Mouse (Mus musculus) cerebellum, postnatal 14 days (tissue): Measurements from ENCODE around the gene Rbm39.
"Not testable (repeated sequence)": the region's sequence is repeated elsewhere in the genome, so short reads cannot be mapped to it uniquely, and the experiment has no call there.

Experiments used
- DNase-seq, 2 experiments: peaks; one replicate each; pipeline ENCODE4 v3.0.0; 2021; ENCODE audit warnings: mixed read lengths in 2 of 2

Rbm39 gene

GRCm38 (mm10) chr2:156179796-156180093 lies 293 bp downstream of the Rbm39 start:
- no peak for DNase-seq

- DNase-seq, result peak; percentile 84 to 89
Measured at GRCm38 (mm10) chr2:156179046-156179795, 817 bp downstream of the Rbm39 start.

- no peak for DNase-seq
Measured at GRCm38 (mm10) chr2:156177651-156178050, 2.4 kb downstream of the Rbm39 start.

- no peak for DNase-seq
Measured at GRCm38 (mm10) chr2:156177079-156177478, 3.0 kb downstream of the Rbm39 start.

DNA sequence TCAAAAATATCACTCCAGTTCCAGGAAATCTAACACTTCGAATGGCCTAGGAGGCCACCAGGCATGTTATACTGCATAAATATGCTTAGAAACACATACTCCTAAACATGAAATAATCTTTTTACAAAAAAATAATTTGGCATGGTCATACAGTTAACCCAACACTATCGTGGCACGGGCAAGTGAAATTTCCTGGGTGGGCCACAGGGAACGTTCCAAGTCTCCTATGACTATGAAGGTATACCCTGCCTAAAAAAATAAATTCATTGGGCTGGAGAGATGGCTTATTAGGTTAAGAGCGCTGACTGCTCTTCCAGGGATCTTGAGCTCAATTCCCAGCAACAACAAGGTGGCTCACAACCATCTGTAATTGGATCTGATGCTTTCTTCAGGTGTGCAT lies 13.5 kb downstream of the Rbm39 start:
- no peak for DNase-seq

DNA sequence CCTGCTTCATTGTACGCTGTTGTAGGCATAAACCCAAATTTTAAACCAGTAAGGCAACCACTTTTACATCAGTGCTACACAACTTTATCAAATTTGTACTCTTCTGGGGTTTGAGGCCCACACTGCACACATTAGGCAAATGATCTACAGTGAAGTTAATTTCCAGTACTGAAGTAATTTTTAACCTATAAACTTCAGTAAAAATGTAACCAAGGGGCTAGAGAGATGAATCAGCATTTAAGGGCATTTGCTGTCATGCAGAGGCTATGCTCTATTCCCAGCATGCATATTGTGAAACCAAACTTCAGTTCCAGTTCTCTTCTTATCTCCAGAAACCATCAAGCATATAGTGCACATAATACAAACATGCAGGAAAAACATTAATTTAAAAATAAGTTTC lies 14.6 kb downstream of the Rbm39 start:
- DNase-seq, result no peak

GRCm38 (mm10) chr2:156151538-156151937 lies 28.5 kb downstream of the Rbm39 start:
- no peak for DNase-seq

DNA sequence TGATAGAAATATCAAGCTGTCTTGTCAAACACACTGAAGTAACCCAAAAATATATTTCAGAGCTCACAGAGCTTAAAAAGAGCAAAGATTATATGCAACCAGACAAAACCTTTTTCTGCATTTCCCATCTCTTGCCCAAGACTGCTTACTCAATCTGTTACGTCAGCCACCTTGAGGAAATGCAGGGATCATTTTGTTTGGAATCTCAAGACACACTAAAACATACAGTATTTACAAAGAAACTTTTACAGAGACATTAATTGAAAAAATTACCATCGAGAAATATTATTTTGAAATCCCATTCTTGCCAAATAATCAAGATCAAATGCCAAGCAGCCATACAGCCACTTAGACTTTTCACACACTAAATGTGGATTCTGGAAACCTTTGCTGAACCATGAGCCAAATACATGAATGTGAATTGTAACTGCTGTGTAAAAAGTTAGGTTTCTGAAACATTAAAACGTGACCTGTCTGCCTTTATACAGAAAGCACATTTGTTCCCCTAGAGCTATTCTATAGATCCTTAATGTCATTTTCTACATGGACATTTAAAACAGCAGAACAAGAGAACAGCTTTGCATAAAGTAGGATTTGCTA lies 32.6 kb downstream of the Rbm39 start:
- no peak for DNase-seq

DNA sequence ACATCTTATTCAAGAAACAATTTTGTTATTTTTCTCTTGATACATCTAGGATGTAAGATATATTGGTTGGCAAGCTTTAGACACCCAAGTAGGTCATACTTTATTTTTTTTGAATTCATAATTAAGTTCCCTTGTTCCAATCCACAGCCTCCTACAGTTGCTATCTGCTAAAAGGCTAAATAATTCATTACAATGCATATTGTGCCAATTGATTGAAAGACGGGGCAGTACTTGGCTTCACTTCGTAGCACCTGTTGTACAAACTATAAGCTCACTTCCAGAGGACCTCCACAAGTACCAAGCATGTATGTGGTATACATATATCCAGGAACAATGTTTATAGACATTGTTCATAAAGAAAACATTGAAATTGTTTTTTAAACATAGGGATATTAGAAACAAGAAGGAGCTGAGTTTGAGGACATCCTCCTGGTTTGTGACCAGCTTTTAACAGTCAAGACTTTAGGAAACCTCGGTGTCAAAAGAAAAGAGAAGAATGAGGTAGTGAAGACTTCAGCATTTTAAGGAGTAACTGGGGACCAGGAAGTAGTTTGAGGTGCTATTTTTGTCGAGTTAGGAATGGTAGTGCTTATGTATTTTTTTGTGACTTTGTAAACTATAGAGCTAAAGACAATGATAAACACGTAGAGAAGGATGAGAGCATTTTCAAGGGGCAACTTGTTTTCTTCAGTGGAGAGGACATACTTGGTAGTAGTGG lies 33.6 kb downstream of the Rbm39 start:
- no peak for DNase-seq

GRCm38 (mm10) chr2:156145486-156146130 lies 34.4 kb downstream of the Rbm39 start:
- DNase-seq, result peak in 1 of 2 experiments; percentile 11

DNA sequence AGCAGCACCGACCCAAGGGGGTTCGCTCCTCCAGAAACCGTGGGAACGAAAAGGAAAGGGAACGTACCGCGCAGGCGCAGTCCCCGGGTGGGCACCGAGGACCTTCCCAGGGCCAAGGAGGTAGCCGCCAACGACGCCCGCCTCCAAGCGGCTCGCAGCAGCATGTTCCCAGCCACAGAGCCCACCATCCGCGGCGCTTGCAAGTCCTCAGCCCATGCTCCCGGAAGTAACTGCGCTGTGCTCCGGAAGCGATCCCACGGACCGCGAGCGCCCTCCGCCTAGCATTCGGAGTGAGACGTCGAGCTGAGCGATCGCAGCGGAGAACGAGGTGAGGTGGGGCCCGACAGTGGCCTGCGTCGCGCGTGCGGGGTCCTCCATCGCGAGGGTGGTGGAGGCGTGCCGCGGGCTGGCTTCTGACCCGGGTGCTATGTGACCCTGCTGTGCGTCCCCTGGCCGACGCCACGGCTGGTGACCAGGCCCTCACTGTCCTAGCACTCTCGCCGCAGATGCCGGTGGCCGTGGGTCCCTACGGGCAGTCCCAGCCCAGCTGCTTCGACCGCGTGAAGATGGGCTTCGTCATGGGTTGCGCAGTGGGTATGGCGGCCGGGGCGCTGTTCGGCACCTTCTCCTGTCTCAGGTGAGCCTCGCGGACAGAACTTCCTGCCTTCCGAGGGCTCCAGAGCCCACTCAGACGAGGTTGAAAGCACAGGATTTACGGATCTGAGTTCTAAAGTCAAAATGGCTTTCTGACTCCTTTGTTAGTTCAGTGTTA lies 35.9 kb downstream of the Rbm39 start, which contains the start of the genes Romo1 and Nfs1:
TSS of gene Romo1 (plus strand) at position 87 of the 772 bp plus-strand sequence.
TSS of gene Nfs1 (minus strand) at position 234 of the 772 bp plus-strand sequence.
- DNase-seq, result peak; percentile 96 to 98

- no peak for DNase-seq
Measured at GRCm38 (mm10) chr2:156143367-156143766, 36.7 kb downstream of the Rbm39 start.

GRCm38 (mm10) chr2:156142820-156143219 lies 37.2 kb downstream of the Rbm39 start:
- peak in 1 of 2 experiments; percentile 17 for DNase-seq

DNA sequence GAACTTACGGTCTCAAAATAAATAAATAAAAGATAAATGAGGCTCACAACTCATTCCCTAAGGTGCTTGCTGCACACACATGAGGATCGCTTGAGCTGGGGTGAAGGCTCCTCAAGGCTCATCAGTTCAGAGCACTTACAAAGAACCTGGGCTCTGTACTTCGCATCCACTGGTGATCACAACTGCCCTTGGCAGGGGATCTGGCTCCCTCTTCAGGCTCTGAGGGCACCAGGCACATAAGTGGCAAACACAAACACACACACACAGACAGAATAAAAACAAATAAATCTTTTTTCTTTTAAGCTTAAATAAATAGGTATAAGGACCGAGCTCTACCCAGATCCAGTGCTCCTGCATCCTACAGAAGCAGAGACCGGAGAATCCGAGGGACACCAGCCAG lies 44.3 kb downstream of the Rbm39 start:
- DNase-seq, result no peak

DNA sequence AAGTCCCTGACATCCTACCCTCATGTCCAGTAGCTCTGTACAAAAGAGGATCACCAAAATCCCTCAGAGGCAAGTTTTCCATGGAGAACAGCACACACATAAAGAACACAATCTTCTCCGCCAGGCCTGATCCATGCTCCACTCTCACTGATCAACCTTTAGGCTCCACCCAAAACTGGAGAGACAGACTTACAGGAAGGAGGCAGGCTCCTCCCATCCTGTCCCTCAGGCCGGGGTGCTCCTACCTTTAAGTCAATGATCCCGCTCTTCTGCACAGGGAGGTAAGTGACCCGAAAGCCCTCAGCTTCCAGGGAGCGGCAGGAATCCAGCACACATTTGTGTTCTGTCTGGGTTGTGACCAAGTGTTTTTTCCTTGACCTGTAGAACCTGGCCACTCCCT lies 45.9 kb downstream of the Rbm39 start:
- no peak for DNase-seq

DNA sequence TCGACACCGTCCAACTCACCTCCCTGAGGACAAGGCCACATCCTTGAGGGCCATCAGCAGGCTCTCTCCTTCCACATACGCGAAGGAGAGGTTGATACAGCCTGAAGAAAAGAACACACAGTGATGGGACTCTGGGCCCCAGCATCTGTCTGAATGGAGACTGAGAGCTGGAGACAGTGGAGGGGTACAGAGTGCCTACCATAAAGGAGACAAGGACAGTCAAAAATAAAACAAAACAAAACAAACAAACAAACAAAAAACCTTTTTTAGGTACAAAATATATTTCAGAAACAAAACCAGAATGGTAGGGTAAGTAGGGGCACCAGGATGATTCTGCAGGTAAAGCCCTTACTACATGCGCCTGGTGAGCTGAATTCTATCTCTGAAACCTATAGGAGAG lies 53.0 kb downstream of the Rbm39 start, which contains the start of gene Gm28036:
TSS of gene Gm28036 (minus strand) at position 101 of the 400 bp plus-strand sequence.
- no peak for DNase-seq

- no peak for DNase-seq
Measured at GRCm38 (mm10) chr2:156123731-156124130, 56.3 kb downstream of the Rbm39 start.

DNA sequence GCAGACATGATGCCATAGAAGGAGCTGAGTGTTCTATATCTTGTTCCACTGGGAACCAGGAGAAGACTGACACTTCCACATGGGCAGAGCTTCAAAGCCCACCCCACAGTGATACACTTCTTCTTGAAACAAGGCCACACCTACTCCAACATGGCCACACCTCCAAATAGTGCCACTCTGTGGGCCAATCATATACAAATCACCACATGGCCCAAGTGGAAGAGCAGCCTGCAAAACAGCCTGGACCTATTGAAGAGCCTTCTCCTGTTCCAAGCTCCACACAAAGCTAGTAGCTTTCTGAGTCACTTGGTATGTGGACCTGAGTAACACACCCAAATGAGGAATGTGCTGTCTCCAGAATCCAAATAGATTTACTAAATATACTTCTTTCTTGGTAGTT lies 60.5 kb downstream of the Rbm39 start:
- DNase-seq, result no peak

DNA sequence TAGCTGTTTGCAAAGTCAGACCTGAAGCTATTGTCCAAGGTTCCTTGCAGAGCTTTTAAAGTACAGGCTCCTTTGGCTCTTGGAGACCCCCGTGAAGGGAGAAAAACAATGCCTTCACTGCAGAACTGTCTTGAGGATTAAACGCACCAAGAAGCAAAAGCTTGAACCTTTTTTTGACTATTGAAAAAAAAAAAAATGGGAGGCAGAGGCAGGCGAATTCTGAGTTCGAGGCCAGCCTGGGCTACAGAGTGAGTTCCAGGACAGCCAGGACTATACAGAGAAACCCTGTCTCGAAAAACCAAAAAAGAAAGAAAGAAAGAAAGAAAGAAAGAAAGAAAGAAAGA lies 68.0 kb downstream of the Rbm39 start:
- not testable (repeated sequence) for DNase-seq

GRCm38 (mm10) chr2:156111358-156112079 lies 68.5 kb downstream of the Rbm39 start, which contains the start of the genes Cpne1 and Rbm12:
TSS of gene Cpne1 (minus strand) at chr2:156111965.
TSS of gene Rbm12 (minus strand) at chr2:156111978.
- DNase-seq, result peak; percentile 97

- DNase-seq, result peak; percentile 21 to 32
Measured at GRCm38 (mm10) chr2:156110627-156111357, 69.2 kb downstream of the Rbm39 start.
